Mouse (Mus musculus) C2C12 (cell line): ENCODE measurements around the gene Clrn3.

Experiments used
- CTCF ChIP-seq: IDR thresholded peaks from one replicate; pipeline ENCODE4 v1.5.1; 2011; ENCODE audit not compliant: control insufficient read depth, insufficient read depth, insufficient read length
- MAX ChIP-seq: IDR thresholded peaks from one replicate; pipeline ENCODE4 v1.6.1; 2011; ENCODE audit warnings: mild to moderate bottlenecking, control low read depth
- MYOD1 ChIP-seq: IDR thresholded peaks from one replicate; pipeline ENCODE4 v1.6.1; 2011; ENCODE audit warnings: low read depth; ENCODE audit not compliant: control insufficient read depth, insufficient read length
- MYOG ChIP-seq: IDR thresholded peaks from one replicate; pipeline ENCODE4 v1.6.1; 2011; ENCODE audit not compliant: control insufficient read depth, insufficient read length; ENCODE audit errors: extremely low read depth

- no peak for TF ChIP-seq CTCF
- no peak for TF ChIP-seq MYOD1
- no peak for TF ChIP-seq MAX
- no peak for TF ChIP-seq MYOG
Measured at GRCm38 (mm10) chr7:135520241-135520640, 8.2 kb downstream of the Clrn3 start.
